In the genomic region with DNA sequence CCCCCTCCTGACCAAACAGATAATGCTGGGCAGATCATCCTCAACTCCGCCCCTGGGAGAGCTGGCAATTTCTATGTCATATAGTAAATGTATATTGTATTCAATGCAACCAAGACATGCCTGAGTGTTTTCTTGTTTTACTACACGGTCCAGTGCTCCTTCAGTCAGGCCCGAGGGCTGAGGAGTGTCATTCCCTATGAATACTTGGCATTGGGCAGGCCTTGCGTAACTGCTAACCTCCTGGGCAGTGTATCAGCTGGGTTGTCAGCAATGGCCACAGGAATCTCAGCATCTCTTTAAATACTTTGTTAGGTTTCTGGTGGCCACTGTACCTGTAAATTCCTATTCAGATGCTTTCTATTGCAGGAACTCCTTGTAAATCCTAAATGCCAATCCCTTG, we compare ENCODE assay signal across 16 mouse cellular contexts. TPM values are rescaled to one million over a fixed set of nuclear protein-coding genes. Genes with fewer than 3 reads are reported as not detected.
A peak's percentile ranks its signal among the peaks of the same experiment; 100 is the strongest.
DNase-seq lines count a peak whose midpoint lies in the region; TF ChIP-seq lines count a peak whose summit lies in the region.
"Had no signal": no experiment of that assay in that cellular context is flagged by ENCODE, and none has a peak within 500 bp of the region (broad histone marks: within the 10 kb centered on the region; RNA-seq: fewer than 3 reads in every experiment).

No protein-coding gene starts in this region.

- no peak overlapping the region for H3K4me3 ChIP-seq in cerebellum, adult 2 months (replicated peaks; ENCODE audit: insufficient read depth, low read depth, low read length)
- H3K4me3 ChIP-seq: heart, embryonic 15.5 days; hindbrain, embryonic 13.5 days; limb, embryonic 13.5 days; megakaryocyte, embryonic 14.5 days had no signal

- no peak for TF ChIP-seq POLR2A in cerebellum, adult 2 months (IDR thresholded peaks at IDR 0.05; ENCODE audit: borderline replicate concordance, insufficient read depth, low read length)

- 41% methylated on average over 4 of the region's 4 CpGs for WGBS in cerebellum, adult 2 months

- peaks cover 64% of the 10 kb centered on the region for H3K4me1 ChIP-seq in cerebellum, adult 2 months (ENCODE audit: control insufficient read depth, insufficient read depth, low read length)
- H3K4me1 ChIP-seq: megakaryocyte, embryonic 14.5 days had no signal

- H3K27me3 ChIP-seq in cerebellum, adult 2 months (ENCODE audit: control insufficient read depth, insufficient read depth, low read length), result no peaks in the 10 kb centered on the region
- H3K27me3 ChIP-seq: heart, embryonic 15.5 days; limb, embryonic 13.5 days had no signal

- DNase-seq in cerebellum, adult 2 months, result peak in 1 of 2 experiments; percentile 57
- DNase-seq in cerebellum, adult 11 months, result no peak
- DNase-seq in 3134 (ENCODE audit: extremely low read depth, insufficient read length, low spot score), result peak; percentile 55
- peak; percentile 85 for DNase-seq in adipocyte (ENCODE audit: low spot score)
- DNase-seq in kidney, postnatal 14 days, result peak; percentile 75
- DNase-seq in embryo, embryonic 10 days (ENCODE audit: low spot score), result no peak
- DNase-seq in right cerebral cortex, postnatal 14 days, result no peak
- DNase-seq in gastrocnemius, adult 8-10 months (ENCODE audit: low spot score in 2 of 2), result no peak
- DNase-seq: gastrocnemius, postnatal 25 days; thymus, adult 18-20 months had no signal

- peak overlapping the region; percentile 40; the same call in 1 of the 2 replicates for H3K27ac ChIP-seq in cerebellum, adult 2 months (ENCODE audit: insufficient read depth, low read length)
- H3K27ac ChIP-seq: heart, embryonic 15.5 days; hindbrain, embryonic 13.5 days; limb, embryonic 13.5 days had no signal

- no peak for TF ChIP-seq CTCF in cerebellum, adult 2 months (IDR thresholded peaks at IDR 0.05; ENCODE audit: borderline replicate concordance, insufficient read depth, low read depth, low read length)

RNA-seq across cellular contexts. Expression of a gene that starts 13.4 kb away (rescaled TPM):
- 43.3 and 50.1 TPM in 2 replicates for polyA plus RNA-seq in cerebellum, adult 2 months (2012; rRNA removed)
- 1 to 10 TPM; 1.4 to 2.1 (median 1.8) TPM for total RNA-seq in gastrocnemius, adult 8-10 months (2022)
- total RNA-seq: MEL had no signal
- polyA plus RNA-seq: activated CD4-positive, CD25-positive, alpha-beta regulatory T cell, adult 4 months had no signal

Comparison
In these comparisons a context has a peak if more than half of its experiments do, and no peak if none do; other contexts are left out.
1. DNase-seq: peak in 3134 (single experiment), adipocyte (single experiment) and kidney, postnatal 14 days (single experiment); none in cerebellum, adult 11 months (single experiment), embryo, embryonic 10 days (single experiment), right cerebral cortex, postnatal 14 days (single experiment) and gastrocnemius, adult 8-10 months (0 of 2).